In genomic region chr8:72318801-72319322, GRCm38 (mm10) we compare ENCODE assay signal across 8 mouse cellular contexts. TPM values are rescaled to one million over a fixed set of nuclear protein-coding genes. Genes with fewer than 3 reads are reported as not detected.
A peak's percentile ranks its signal among the peaks of the same experiment; 100 is the strongest.
DNase-seq lines count a peak whose midpoint lies in the region; ATAC-seq and TF ChIP-seq lines count a peak whose summit lies in the region.

Gene Klf2 (plus strand): TSS chr8:72319033.

- H3K27me3 ChIP-seq in CH12.LX (replicated peaks) = no peaks in the 10 kb centered on the region
- peaks cover 71% of the 10 kb centered on the region for H3K27me3 ChIP-seq in forebrain, embryonic 12.5 days
- H3K27me3 ChIP-seq in heart, embryonic 16.5 days (ENCODE audit: control insufficient read depth, insufficient read depth, low read length) = no peaks in the 10 kb centered on the region
- peaks cover 50% of the 10 kb centered on the region for H3K27me3 ChIP-seq in liver, embryonic 13.5 days
- H3K27me3 ChIP-seq in stomach, embryonic 14.5 days (ENCODE audit: control insufficient read depth, insufficient read depth, low read length) = peaks cover 22% of the 10 kb centered on the region

- peak within 1 kb of the TSS in 1 of 3 experiments; percentile 38 for H3K4me3 ChIP-seq in CH12.LX (replicated peaks in 1 of 3; ENCODE audit: low read depth in 2 of 3, low read length in 2 of 3, poor library complexity in 1 of 3)
- H3K4me3 ChIP-seq in forebrain, embryonic 12.5 days (replicated peaks) = peak within 1 kb of the TSS; percentile 51
- peak within 1 kb of the TSS; percentile 71 for H3K4me3 ChIP-seq in heart, embryonic 16.5 days (ENCODE audit: low read length)
- H3K4me3 ChIP-seq in liver, embryonic 13.5 days (replicated peaks) = peak within 1 kb of the TSS; percentile 66
- peak within 1 kb of the TSS; percentile 39 for H3K4me3 ChIP-seq in stomach, embryonic 14.5 days (ENCODE audit: low read depth, low read length)

- no peak for TF ChIP-seq EP300 in CH12.LX (IDR thresholded peaks at IDR 0.05; ENCODE audit: low read length)

- H3K4me1 ChIP-seq in CH12.LX (ENCODE audit: control insufficient read depth in 1 of 2, insufficient read depth in 2 of 2) = peaks cover 21 to 61% of the 10 kb centered on the region in 2 experiments
- H3K4me1 ChIP-seq in forebrain, embryonic 12.5 days = peaks cover 19% of the 10 kb centered on the region
- H3K4me1 ChIP-seq in heart, embryonic 16.5 days (ENCODE audit: control insufficient read depth, insufficient read depth, low read length) = peaks cover 33% of the 10 kb centered on the region
- peaks cover 56% of the 10 kb centered on the region for H3K4me1 ChIP-seq in liver, embryonic 13.5 days (replicated peaks)
- H3K4me1 ChIP-seq in stomach, embryonic 14.5 days (ENCODE audit: control insufficient read depth, insufficient read depth, low read length) = no peaks in the 10 kb centered on the region

- TF ChIP-seq POLR2A in CH12.LX (IDR thresholded peaks at IDR 0.05; ENCODE audit: low read depth, low read length) = no peak

- peaks cover 0 to 2% of the 10 kb centered on the region in 2 experiments for H3K36me3 ChIP-seq in CH12.LX (replicated peaks in 1 of 2; ENCODE audit: control insufficient read depth in 1 of 2, insufficient read depth in 1 of 2, low read length in 1 of 2)
- H3K36me3 ChIP-seq in forebrain, embryonic 12.5 days (replicated peaks) = no peaks in the 10 kb centered on the region
- 0 out of 2 replicates have a peak, but pooled peaks cover 3% of the 10 kb centered on the region for H3K36me3 ChIP-seq in heart, embryonic 16.5 days (ENCODE audit: control insufficient read depth, insufficient read depth)
- no peaks in the 10 kb centered on the region for H3K36me3 ChIP-seq in liver, embryonic 13.5 days
- H3K36me3 ChIP-seq in stomach, embryonic 14.5 days (ENCODE audit: control insufficient read depth, insufficient read depth, low read length) = no peaks in the 10 kb centered on the region

- peaks cover 20% of the 10 kb centered on the region for H3K9me3 ChIP-seq in CH12.LX (replicated peaks; ENCODE audit: low read length)
- no peaks in the 10 kb centered on the region for H3K9me3 ChIP-seq in forebrain, embryonic 12.5 days
- H3K9me3 ChIP-seq in heart, embryonic 16.5 days (replicated peaks; ENCODE audit: control insufficient read depth, low read length) = no peaks in the 10 kb centered on the region
- H3K9me3 ChIP-seq in liver, embryonic 13.5 days (replicated peaks) = no peaks in the 10 kb centered on the region
- H3K9me3 ChIP-seq in stomach, embryonic 14.5 days (ENCODE audit: control insufficient read depth, low read depth, low read length) = no peaks in the 10 kb centered on the region

- H3K9ac ChIP-seq in CH12.LX (ENCODE audit: insufficient read depth, low read depth) = no peak within 1 kb of the TSS
- H3K9ac ChIP-seq in forebrain, embryonic 12.5 days = peak within 1 kb of the TSS; percentile 44
- peak within 1 kb of the TSS; percentile 85 for H3K9ac ChIP-seq in heart, embryonic 16.5 days (ENCODE audit: low read length)
- peak within 1 kb of the TSS; percentile 65 for H3K9ac ChIP-seq in liver, embryonic 13.5 days
- peak within 1 kb of the TSS; percentile 15; the same call in 1 of the 2 replicates for H3K9ac ChIP-seq in stomach, embryonic 14.5 days (replicated peaks; ENCODE audit: low read depth, low read length)

- in situ Hi-C loops in CH12.LX (cut with MboI; ENCODE audit: low pct_ligation_motif_present, low pct_unique_long_range_greater_than_20kb, low sequenced_read_pairs) = no loop called here

- DNase-seq in CH12.LX (ENCODE audit: extremely low read depth) = peak; percentile 83
- DNase-seq in c-Kit-positive CD71-positive TER-119-positive erythroid progenitor cells, embryonic 14.5 days (ENCODE audit: low spot score) = peak; percentile 74
- peak; percentile 96 to 98 for DNase-seq in kidney, postnatal 25 days
- peak; percentile 72 for DNase-seq in liver, embryonic 13.5 days
- peak; percentile 99 to 100 for DNase-seq in natural killer cell, adult 2 months (ENCODE audit: low spot score in 2 of 2)

- H3K4me2 ChIP-seq in CH12.LX (ENCODE audit: insufficient read depth, low read depth, poor library complexity, severe bottlenecking) = no peak within 1 kb of the TSS
- H3K4me2 ChIP-seq in forebrain, embryonic 12.5 days = peak within 1 kb of the TSS; percentile 84
- H3K4me2 ChIP-seq in heart, embryonic 16.5 days (ENCODE audit: low read depth, low read length) = peak within 1 kb of the TSS; percentile 94
- H3K4me2 ChIP-seq in liver, embryonic 13.5 days = peak within 1 kb of the TSS; percentile 81
- H3K4me2 ChIP-seq in stomach, embryonic 14.5 days (replicated peaks; ENCODE audit: low read depth, low read length) = peak within 1 kb of the TSS; percentile 83

- dilution Hi-C loops in CH12.LX (cut with MboI; ENCODE audit: extremely low pct_ligation_motif_present, extremely low pct_unique_long_range_greater_than_20kb, low sequenced_read_pairs) = no loop called here

- H3K27ac ChIP-seq in CH12.LX (ENCODE audit: insufficient read depth, low read depth) = no peak within 1 kb of the TSS
- no peak within 1 kb of the TSS for H3K27ac ChIP-seq in forebrain, embryonic 12.5 days
- peak within 1 kb of the TSS; percentile 85 for H3K27ac ChIP-seq in heart, embryonic 16.5 days (ENCODE audit: low read length)
- H3K27ac ChIP-seq in liver, embryonic 13.5 days = peak within 1 kb of the TSS; percentile 13; the same call in 1 of the 2 replicates
- H3K27ac ChIP-seq in stomach, embryonic 14.5 days (ENCODE audit: low read length) = no peak within 1 kb of the TSS

- no peak for TF ChIP-seq CTCF in CH12.LX (conservative IDR thresholded peaks at IDR 0.05 in 1 of 2, IDR thresholded peaks at IDR 0.05 in 1 of 2; ENCODE audit: low read depth in 2 of 2, low read length in 2 of 2)

- no peak for TF ChIP-seq RAD21 in CH12.LX (IDR thresholded peaks at IDR 0.05; ENCODE audit: low read depth, low read length)

- H3K79me2 ChIP-seq in CH12.LX (replicated peaks; ENCODE audit: control insufficient read depth, extremely low read depth, insufficient read depth, poor library complexity, severe bottlenecking) = no peaks in the 10 kb centered on the region

- under 1% methylated on average over 40 of the region's 46 CpGs for WGBS in forebrain, embryonic 12.5 days
- under 1% methylated on average over 46 of the region's 46 CpGs for WGBS in heart, embryonic 16.5 days
- WGBS in liver, embryonic 13.5 days (ENCODE audit: insufficient replicate concordance) = under 1% methylated on average over 39 of the region's 46 CpGs
- under 1% methylated on average over 44 of the region's 46 CpGs for whole genome bisulfite sequencing in stomach, embryonic 14.5 days

- peak; percentile 95 for ATAC-seq in forebrain, embryonic 12.5 days (ENCODE audit: low FRiP score)
- peak; percentile 97 for ATAC-seq in heart, embryonic 16.5 days (replicated peaks; ENCODE audit: extremely low read depth, insufficient read depth, low FRiP score)
- peak; percentile 92 for ATAC-seq in liver, embryonic 13.5 days (ENCODE audit: low read depth)
- peak; percentile 94 for ATAC-seq in stomach, embryonic 14.5 days (ENCODE audit: insufficient number of reproducible peaks, insufficient read depth, low FRiP score, low read depth)

TF ChIP-seq in CH12.LX, 34 proteins besides CTCF, POLR2A, EP300 and RAD21:
- TF ChIP-seq TBP (conservative IDR thresholded peaks at IDR 0.05; ENCODE audit: low read depth, low read length) = 0 out of 2 replicates have a peak, but pooled peaks have one; percentile 25
- TF ChIP-seq MEF2A (IDR thresholded peaks at IDR 0.05; ENCODE audit: borderline replicate concordance, low read depth, low read length) = peak; percentile 45; the same call in 1 of the 2 replicates
- TF ChIP-seq CHD2 (IDR thresholded peaks at IDR 0.05; ENCODE audit: low read length) = no peak
- no peak for TF ChIP-seq MXI1 (IDR thresholded peaks at IDR 0.05; ENCODE audit: low read depth, low read length)
- no peak for TF ChIP-seq BHLHE40 (IDR thresholded peaks at IDR 0.05; ENCODE audit: low read depth, low read length)

RNA-seq across cellular contexts. Expression of gene Klf2, which starts in this region (rescaled TPM):
- total RNA-seq in CH12.LX (2012; rRNA removed) (not detected in 2 replicates), CH12.LX (2014; rRNA removed) (0.12 and 0.16 TPM in 2 replicates)
- polyA plus RNA-seq in CH12.LX (2012; ENCODE audit: insufficient read length, low read depth) = 0.74 and 1.4 TPM in 2 replicates
- 4.6 and 5.0 TPM in 2 replicates for polyA plus RNA-seq in forebrain, embryonic 12.5 days (2016; fragmentation: Nextera tagmentation; extraction: Ambion mirVana)
- 14.8 and 15.3 TPM in 2 replicates for polyA plus RNA-seq in heart, embryonic 16.5 days (2015; fragmentation: Nextera tagmentation; extraction: Ambion mirVana)
- polyA plus RNA-seq in liver, embryonic 13.5 days (2015; fragmentation: Nextera tagmentation; extraction: Ambion mirVana) = 2.1 and 2.9 TPM in 2 replicates
- polyA plus RNA-seq in stomach, embryonic 14.5 days (2014; fragmentation: Nextera tagmentation; extraction: Ambion mirVana) = 6.4 and 6.6 TPM in 2 replicates

Comparison
In these comparisons a context has a peak if more than half of its experiments do, and no peak if none do; other contexts are left out.
1. H3K27ac ChIP-seq: peak in heart, embryonic 16.5 days (single experiment) and liver, embryonic 13.5 days (single experiment); none in CH12.LX (single experiment), forebrain, embryonic 12.5 days (single experiment) and stomach, embryonic 14.5 days (single experiment).
2. Peak in every context shown above with its lines, with median percentiles within 50 percentile points of each other: DNase-seq and ATAC-seq.